Mouse (Mus musculus): Measurements from ENCODE around the gene Lcp1.

- TF ChIP-seq CTCF (IDR thresholded peaks at IDR 0.05) (no peak), EP300 (IDR thresholded peaks at IDR 0.05; ENCODE audit: insufficient read depth, low read depth, low read length) (no peak)
Observed at GRCm38 (mm10) chr14:75178384-75178793, 47.5 kb downstream of the Lcp1 start.

Data from heart, adult 2 months (tissue).